Mouse (Mus musculus) R1 (cell line): ENCODE data around the gene Sorbs1.
A peak's percentile ranks its signal among the peaks of the same experiment; 100 is the strongest.

Experiments used
- DNase-seq: peaks from one replicate; pipeline ENCODE4 v3.0.0-alpha.2; 2018; ENCODE audit warnings: low read depth, low spot score

Gene Sorbs1

DNA sequence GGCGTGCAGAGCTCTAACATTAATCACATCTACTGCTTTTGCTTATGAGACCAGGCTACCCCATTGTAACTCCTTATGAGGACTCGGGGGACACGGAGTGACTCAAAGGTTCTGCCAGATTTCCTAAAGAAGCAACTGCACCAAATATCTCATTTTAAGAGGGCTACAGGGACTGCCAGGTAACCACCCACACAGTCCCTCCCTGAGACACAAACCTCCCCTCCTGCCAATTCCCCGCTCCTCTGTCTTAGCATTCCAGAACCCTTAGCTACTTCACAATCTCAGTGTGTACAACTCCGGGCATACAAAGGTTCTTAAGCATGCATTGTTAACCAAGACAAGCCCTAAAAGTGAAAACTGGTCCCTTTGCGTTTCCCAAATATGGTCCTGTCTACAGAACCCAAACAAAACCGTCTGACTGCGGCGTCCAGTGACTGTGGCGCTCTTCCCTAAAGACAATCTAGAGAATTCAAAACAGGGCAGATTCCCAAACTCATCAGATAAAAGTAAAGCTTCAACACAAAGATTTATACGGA, 104.0 kb downstream of the Sorbs1 start:
- DNase-seq = peak; percentile 67

DNA sequence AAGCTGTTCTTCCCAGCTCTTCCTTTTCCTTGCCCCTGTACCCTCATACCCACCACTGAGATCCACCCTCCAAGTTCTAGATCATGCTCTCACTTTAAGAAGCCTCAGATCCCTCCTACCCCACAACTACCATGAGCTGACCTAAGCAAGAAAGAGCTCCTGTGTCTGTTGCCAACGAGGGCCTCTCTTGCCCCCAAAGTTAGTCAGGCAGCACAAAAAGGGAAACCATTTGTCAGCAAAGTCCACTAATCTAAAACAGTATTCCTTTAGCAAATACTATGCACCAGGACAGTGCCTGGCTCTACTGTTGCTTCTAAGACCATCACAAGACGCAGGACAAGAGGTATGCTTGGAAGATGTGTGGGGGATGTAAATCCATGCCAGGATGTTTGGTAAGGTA, 106.4 kb downstream of the Sorbs1 start:
- DNase-seq = no peak

DNA sequence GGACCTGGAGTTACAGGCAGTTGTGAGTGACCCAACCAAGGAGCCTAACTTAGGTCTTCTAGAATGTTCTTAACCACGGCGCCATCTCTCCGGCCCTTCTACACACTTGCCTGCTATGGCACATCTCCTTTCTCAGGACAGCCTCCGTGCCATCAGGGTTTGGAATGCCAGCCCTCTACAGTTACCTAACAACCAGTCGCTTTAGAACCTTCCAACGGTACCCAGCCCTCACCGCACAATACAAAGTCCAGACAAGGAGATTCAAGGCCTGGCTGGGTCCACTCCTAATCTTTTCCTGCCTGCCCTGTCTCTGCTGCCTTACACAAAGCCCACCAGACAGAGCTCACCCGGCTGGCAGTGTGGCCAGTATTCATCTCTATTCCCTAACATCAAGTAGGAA, 106.9 kb downstream of the Sorbs1 start:
- no peak for DNase-seq

DNA sequence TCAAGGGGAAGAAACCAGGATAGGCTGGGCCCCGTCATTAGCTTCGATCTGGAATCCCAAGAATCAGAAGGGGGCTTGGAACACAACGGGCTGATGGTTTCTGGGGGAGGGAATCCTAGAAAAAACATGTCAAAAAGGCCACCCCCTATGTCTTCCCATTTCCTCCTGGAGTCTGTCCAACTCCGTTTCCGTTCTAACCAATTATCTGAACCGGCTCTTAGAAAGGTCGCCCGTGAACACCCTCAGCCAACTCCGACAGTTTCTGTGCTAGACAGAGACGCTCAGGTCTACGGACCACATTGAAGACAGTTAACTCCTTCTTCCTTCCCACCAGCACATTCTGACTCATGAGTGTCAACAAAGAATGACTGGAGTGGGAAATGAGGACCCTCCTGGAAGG, 107.8 kb downstream of the Sorbs1 start:
- DNase-seq = no peak

DNA sequence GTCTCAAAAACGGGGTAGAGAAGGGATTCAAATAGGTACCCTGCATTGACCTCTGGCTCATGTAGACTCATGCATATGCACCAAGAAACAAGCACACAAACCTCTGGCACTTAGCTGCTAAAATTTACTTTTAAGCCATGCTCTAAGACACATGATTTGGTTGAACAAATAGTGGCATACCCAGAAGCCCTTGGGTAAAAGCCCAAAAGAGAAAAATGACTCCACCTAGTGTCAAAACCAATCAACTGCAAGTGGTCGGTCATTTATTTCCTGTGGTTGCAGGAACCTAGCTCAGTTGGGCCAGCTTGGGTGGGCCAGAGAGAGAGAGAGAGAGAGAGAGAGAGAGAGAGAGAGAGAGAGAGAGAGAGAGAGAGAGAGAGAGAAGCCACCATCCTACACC, 109.0 kb downstream of the Sorbs1 start:
- peak; percentile 63 for DNase-seq

GRCm38 (mm10) chr19:40403999-40404398, 109.6 kb downstream of the Sorbs1 start:
- no peak for DNase-seq

GRCm38 (mm10) chr19:40402155-40402963, 111.2 kb downstream of the Sorbs1 start:
- DNase-seq = no peak

GRCm38 (mm10) chr19:40401213-40401612, 112.4 kb downstream of the Sorbs1 start:
- no peak for DNase-seq

DNA sequence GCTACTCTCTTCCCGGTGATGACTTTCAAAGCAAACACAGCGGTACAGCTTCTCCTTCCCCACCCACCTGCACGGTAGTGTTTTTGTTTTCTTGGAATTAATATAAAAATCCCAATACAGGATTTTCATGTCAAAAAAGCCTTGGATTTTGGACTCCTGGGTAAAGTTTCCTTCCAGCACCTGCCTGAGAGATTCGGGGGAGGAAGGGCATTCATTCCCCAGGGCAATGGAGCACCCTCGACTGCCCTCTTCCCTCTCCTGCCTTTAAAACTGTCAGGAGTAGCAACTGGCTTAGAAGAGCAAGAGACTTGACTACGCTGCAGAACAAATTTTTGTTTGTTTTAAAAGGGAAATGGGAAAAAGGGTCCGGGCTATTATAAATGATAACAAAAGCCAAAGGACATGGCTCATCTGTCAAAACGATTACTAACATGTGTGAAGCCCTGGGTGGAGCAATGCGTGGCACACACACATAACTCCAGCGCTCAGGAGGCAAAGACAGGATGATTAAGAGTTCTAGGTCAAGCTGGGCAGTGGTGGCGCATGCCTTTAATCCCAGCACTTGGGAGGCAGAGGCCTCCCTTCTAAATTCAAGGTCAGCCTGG, 113.1 kb downstream of the Sorbs1 start:
- DNase-seq = no peak

GRCm38 (mm10) chr19:40395757-40396661, 117.6 kb downstream of the Sorbs1 start:
- DNase-seq = peak; percentile 15

DNA sequence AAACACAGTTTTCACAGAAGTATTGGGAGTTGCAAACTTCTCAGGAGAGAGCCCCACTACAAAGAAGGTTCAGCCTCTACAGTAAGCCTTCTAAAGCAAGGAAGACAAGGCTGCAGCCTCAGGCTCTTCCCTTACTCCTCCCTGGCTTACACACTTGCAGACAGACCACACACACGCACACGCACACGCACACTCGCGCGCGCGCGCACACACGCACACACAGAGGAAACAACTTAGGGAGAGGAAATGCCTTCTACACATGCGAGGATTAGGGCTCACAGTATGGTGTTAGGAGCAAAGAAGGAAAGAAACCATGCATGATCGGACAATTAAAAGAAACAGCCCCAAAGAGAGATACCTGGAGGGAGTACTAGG, 118.3 kb downstream of the Sorbs1 start:
- DNase-seq = no peak

DNA sequence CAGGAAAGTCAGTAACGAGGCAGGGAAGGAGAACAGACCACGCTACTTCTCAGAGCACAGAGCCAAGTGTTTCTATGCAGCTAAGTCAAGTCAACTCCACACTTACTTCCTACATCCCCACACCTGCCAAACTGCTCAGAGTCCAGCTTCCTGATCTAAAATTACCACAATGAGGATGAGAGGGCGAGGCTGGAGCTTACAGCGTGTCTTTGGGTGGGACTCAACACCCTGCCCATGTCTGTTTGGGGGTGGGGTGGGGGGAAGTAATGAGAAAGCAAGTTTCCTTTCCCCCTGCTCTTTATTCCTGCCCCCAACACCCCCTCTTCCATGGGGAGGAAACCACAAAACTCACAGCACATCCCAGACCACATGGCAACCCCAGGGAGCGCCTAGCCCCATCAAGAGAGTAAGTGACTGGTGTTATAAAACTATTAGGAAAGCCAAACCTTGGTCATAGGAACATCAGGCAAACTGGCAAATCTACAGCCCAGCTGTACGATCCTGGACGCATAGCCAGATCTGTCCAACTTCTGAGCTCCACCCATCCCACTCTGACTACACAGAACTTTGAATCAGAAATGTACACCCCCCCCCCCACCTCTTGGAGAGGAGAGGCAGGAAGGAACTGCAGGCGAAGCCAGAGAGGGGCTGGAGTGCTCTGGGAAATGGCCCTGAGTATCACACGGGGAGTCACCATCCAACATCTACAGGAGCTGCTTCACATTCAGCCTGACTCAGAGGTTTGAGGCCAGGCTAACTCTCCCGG, 118.8 kb downstream of the Sorbs1 start:
- DNase-seq = peak; percentile 27

GRCm38 (mm10) chr19:40392795-40393392, 120.7 kb downstream of the Sorbs1 start:
- no peak for DNase-seq

GRCm38 (mm10) chr19:40391469-40391868, 122.1 kb downstream of the Sorbs1 start:
- peak; percentile 74 for DNase-seq

DNA sequence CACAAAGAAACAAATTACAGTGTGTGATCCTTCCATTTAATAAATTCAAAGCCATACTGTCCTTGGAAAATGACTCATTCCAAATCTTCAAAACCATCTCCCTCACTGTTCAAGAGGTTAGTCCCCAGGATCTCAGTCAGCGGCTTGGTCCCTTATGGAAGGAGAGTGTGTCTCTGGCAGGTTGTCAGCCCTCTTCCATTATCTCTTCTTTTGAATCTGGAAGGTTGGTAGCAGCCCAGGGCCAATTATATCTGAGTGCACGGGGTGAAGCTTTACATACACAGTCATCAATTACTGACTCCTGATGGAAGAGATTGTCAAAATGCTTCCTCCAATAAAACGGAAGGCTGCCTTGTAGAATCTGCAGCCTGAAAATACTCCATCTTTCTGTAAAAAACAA, 126.7 kb downstream of the Sorbs1 start:
- no peak for DNase-seq

DNA sequence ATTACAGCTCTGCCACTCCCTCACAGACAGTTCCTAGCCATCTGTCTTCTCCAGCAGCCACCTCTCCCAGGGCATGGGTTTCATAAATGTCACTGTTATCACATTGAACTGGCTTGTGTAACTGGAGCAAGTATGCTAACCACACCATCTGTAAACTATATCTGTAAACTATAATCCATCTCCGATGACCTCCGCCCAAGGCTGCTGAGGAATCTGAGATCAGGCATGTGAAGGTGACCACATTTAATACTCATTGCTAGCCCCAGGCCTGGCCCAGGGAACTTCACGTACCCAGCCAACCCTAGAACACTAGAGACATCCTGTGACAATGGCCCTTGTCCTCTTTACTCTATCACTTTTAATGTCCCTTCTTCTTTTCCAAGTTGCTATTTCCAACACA, 128.2 kb downstream of the Sorbs1 start:
- no peak for DNase-seq

DNA sequence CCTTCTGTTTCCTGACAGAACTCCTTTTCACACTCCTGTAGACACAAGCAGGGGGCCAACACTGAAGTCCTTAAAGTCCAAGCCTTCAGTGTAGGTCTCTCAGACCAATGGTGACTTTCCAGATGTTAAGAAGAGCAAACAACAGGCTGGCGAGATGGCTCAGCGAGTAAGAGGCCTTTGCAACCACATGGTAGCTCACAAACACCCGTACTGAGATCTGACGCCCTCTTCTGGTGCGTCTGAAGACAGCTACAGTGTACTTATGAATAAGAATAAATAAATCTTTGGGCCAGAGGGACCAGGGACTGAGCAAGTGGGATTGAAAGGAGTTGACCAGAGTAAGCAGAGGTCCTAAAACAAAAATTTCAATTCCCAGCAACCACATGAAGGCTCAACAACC, 129.6 kb downstream of the Sorbs1 start:
- peak; percentile 52 for DNase-seq

DNA sequence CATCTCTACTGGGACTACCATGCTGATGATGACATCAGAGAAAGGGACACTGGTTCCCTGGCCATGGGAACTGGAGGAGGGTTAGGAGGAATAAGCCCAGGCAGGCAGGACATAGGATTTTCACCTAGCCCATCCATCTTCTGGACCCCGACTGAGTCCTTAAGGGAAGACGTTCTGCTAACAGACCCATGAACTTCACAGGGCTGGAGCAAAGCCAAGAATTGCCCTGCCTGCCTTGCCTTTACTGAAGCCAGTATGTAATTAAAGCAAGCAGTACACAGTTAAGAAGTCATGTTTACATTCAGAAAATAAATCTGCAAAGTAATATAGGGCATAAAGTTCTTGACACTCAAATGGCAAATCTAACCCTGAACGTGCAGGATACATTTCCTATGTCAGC, 132.9 kb downstream of the Sorbs1 start:
- no peak for DNase-seq

GRCm38 (mm10) chr19:40380005-40380404, 133.6 kb downstream of the Sorbs1 start:
- no peak for DNase-seq

DNA sequence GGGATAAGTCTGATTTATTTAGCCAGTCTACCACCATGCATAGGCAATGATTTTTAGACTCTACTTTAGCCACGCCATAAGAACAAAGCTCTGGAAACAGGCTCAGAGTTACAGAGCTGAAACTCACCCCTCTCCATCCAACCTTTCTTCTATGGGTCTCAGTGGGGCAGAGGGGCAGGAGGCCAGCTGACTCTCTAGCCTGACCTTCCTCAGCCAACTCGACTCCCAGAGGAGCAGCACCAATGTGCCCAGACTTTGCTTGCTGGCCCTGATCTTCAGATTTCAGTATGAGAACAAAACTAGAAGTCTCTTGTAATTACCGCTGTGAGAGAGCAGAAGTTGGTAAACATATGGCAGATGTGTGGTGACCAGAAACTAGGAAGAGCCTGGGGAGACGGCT, 134.5 kb downstream of the Sorbs1 start:
- DNase-seq = no peak

- no peak for DNase-seq
Observed at GRCm38 (mm10) chr19:40377632-40378031, 135.9 kb downstream of the Sorbs1 start.
